Mouse (Mus musculus) erythroblast, embryonic 14.5 days (primary cell): Measurements from ENCODE around the gene Igflr1. TPM values are rescaled to one million over a fixed set of nuclear protein-coding genes. Genes with fewer than 3 reads are reported as not detected.

ENCODE experiments used
- H3K27me3 ChIP-seq: 2 replicates; pipeline ENCODE4 v1.6.1; 2012; ENCODE audit warnings: inconsistent platforms; ENCODE audit not compliant: control insufficient read depth
- H3K36me3 ChIP-seq: 2 replicates; pipeline ENCODE4 v1.6.1; 2012; ENCODE audit warnings: mild to moderate bottlenecking, inconsistent platforms; ENCODE audit not compliant: control insufficient read depth
- H3K4me1 ChIP-seq: 2 replicates; pipeline ENCODE4 v1.6.1; 2012; ENCODE audit warnings: inconsistent platforms; ENCODE audit not compliant: control insufficient read depth
- H3K4me3 ChIP-seq: replicated peaks from 2 replicates; pipeline ENCODE3; 2012; ENCODE audit warnings: moderate library complexity, mild to moderate bottlenecking, inconsistent platforms
- H3K9me3 ChIP-seq: 2 replicates; pipeline ENCODE4 v1.6.1; 2012; ENCODE audit warnings: low read length, inconsistent platforms, mixed read lengths; ENCODE audit not compliant: control insufficient read depth
- GATA1 ChIP-seq: IDR thresholded peaks from 2 replicates; pipeline ENCODE4 v1.6.1; 2012; ENCODE audit warnings: low read length, inconsistent platforms, mixed read lengths
- TAL1 ChIP-seq: IDR thresholded peaks from 3 replicates; pipeline ENCODE4 v1.6.1; 2012; ENCODE audit warnings: low read length, inconsistent platforms, mixed read lengths
- polyA plus RNA-seq: library from polyadenylated mRNA; stranded (reverse); fragments of >175 nt; gene quantifications from 2 replicates; pipeline ENCODE4 v1.2.3, GENCODE M21; 2012

The Igflr1 gene
- polyA plus RNA-seq, 1 experiment: 0.61 TPM

DNA sequence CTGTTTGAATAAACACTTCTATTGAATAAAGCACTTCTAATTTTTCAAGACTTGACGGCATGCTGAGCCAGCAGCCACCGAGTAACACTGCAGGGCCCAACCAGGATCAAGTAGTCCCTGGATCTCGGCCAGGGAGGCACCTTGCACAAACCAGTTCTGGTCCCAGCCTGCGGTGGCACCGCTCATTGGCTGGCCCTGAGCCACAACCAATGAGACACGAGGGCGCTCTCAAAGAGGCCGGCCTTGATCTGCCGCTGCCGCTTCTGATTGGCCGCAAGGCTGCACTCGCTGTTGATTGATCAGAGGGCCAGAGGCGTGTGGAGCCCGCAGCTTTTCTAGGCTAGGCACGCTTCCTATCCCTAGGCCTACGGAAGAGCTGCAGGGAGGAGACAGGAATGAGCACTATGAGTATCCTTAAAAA, 34.7 kb downstream of the Igflr1 start:
- H3K27me3 ChIP-seq: peaks cover 9% of the 10 kb centered on the region
- no peak for TF ChIP-seq GATA1
- no peak for TF ChIP-seq TAL1
- no peaks in the 10 kb centered on the region for H3K9me3 ChIP-seq
- H3K4me1 ChIP-seq: peaks cover 20% of the 10 kb centered on the region
- no peaks in the 10 kb centered on the region for H3K36me3 ChIP-seq
- peak overlapping the region; percentile 39 for H3K4me3 ChIP-seq

DNA sequence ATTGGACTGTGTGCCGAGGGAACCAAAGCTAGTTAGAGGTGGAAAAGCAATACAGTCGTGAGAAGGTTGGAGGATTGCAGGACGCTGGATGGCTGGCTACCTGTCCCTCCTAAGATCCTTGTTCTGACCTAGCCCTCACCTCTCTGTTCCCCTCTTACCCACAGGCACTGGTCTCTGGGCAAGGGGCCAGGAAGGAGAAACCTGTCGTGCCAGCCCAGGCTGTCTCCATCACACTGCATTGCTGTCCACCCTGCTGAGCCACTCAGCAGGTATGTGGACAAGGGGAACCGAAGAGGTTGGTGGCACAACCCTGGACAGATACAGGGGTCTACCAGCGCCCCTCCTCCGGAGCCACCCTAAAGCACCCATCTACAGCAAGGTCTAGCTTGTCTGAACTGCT, 35.4 kb downstream of the Igflr1 start:
- Histone ChIP-seq H3K36me3 (no peaks in the 10 kb centered on the region), H3K27me3 (peaks cover 4% of the 10 kb centered on the region; the same call in 1 of the 2 replicates), H3K9me3 (no peaks in the 10 kb centered on the region), H3K4me3 (peak overlapping the region; percentile 39), H3K4me1 (peaks cover 18% of the 10 kb centered on the region)
- TF ChIP-seq TAL1 (no peak), GATA1 (no peak)

DNA sequence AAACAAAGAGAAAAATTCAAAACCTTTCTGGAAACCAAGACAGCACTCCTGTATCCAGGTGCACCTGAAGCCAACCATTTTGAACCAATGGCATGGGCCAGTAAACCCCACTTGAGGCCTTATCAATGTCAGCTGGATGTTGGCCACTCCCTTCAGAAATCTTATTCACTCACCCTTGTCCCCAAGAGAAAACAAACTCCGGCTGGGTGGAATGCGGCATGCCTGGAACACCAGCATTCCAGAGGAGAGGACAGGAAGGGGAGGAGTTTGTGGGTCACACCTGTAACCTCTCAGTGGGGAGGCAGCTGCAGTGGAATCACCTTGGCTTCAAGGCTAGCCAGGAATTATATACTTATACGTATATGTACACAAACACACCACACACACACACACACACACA, 37.4 kb downstream of the Igflr1 start:
- TF ChIP-seq GATA1: no peak
- Histone ChIP-seq H3K4me1 (peaks cover 18% of the 10 kb centered on the region), H3K9me3 (no peaks in the 10 kb centered on the region), H3K27me3 (no peaks in the 10 kb centered on the region), H3K4me3 (no peak overlapping the region), H3K36me3 (no peaks in the 10 kb centered on the region)

DNA sequence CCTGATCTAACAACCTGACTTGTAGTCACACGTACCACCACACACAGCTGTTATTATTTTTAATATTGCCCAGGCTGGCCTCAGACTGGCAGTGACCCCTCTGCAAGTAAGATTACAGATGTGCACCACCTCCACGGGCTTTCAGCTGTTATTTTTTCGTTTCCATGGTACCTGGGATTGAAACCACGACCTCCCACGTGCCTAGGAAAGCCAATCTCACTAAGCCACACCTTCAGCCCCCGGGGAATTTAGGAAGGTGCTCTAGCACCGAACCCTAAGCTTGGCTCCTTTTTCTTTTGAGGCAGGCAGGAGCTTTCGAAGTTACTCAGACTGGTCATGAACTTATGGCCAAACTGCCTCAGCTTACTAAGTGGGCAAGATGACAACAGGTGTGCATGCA, 39.2 kb downstream of the Igflr1 start:
- TF ChIP-seq GATA1: no peak
- TF ChIP-seq TAL1: no peak
- peaks cover 18% of the 10 kb centered on the region for H3K4me1 ChIP-seq
- H3K4me3 ChIP-seq: no peak overlapping the region
- H3K9me3 ChIP-seq: no peaks in the 10 kb centered on the region
- H3K36me3 ChIP-seq: no peaks in the 10 kb centered on the region
- H3K27me3 ChIP-seq: no peaks in the 10 kb centered on the region

DNA sequence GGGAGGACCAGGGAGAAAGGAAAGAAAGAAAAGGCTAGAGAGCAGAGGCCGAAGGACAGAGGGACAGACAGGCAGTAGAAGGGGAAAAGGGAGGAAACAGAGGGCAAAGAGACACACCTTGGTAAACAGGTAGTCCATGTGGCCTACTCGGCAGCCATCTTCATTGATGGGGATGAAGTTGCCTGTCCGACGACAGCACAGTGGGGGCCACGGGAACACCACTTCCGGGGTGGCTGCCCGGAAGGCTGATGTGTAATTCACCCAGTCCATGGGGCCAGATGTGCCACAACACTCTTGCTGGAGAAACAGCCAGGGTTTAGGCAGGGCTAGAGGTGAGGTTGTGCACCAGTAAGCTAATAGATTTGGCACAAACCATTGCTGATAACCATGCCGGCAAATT, 39.7 kb downstream of the Igflr1 start:
- Histone ChIP-seq H3K36me3 (no peaks in the 10 kb centered on the region), H3K4me1 (peaks cover 14% of the 10 kb centered on the region), H3K27me3 (no peaks in the 10 kb centered on the region), H3K4me3 (no peak overlapping the region), H3K9me3 (no peaks in the 10 kb centered on the region)
- TF ChIP-seq GATA1: no peak
- no peak for TF ChIP-seq TAL1

DNA sequence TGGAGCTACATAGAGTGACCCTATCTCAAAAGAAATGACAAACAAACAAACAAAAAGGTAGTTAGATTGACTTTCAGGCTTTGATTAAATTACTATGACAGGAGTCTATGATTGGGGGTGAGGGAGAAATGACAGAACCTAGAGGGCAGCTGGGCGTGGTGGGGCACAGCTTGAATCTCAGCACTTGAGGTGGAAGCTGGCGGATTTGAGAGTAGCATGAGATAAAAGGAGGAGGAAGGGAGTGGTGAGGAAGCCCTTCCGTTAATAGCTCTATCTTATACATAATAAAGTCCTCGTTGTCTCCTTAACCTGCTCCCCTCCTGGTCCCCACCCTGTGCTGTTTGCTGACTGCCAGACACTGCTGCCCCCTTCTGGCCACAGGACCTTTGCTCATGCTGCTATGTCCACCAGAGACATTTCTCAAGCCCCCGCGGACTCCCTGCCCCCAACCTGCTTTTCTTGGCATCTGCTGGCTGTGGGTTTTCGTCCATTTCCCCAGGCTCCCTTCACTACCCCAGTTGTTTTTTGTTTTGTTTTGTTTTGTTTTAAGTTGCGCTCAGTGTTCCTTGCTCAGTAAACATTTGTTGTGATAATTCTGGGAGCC, 42.6 kb downstream of the Igflr1 start:
- Histone ChIP-seq H3K4me3 (no peak overlapping the region), H3K9me3 (no peaks in the 10 kb centered on the region), H3K27me3 (no peaks in the 10 kb centered on the region; the same call in 1 of the 2 replicates), H3K4me1 (peaks cover 2% of the 10 kb centered on the region), H3K36me3 (no peaks in the 10 kb centered on the region)
- TF ChIP-seq TAL1 (no peak), GATA1 (no peak)

DNA sequence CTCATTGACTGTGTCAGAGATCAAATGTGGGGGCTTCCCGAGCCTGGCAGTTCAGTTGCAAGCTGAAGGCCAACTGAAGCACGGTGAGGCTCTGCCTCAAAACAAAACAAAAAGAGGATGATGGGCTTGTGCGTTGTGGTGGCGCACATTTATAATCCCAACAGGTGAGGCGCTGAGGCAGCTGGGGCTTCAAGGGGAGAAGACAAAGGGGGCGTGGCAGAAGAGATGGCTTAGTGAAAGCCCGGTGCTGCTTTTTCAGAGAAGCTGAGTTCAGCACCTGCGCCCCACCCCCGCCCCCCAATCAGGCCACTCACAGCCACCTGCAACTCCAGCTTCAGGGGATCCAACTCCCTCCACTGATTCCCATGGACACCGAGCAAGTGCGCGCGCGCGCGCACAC, 43.2 kb downstream of the Igflr1 start:
- Histone ChIP-seq H3K27me3 (no peaks in the 10 kb centered on the region; the same call in 1 of the 2 replicates), H3K4me3 (no peak overlapping the region), H3K9me3 (no peaks in the 10 kb centered on the region), H3K4me1 (peaks cover 4% of the 10 kb centered on the region), H3K36me3 (no peaks in the 10 kb centered on the region)
- no peak for TF ChIP-seq TAL1
- no peak for TF ChIP-seq GATA1

DNA sequence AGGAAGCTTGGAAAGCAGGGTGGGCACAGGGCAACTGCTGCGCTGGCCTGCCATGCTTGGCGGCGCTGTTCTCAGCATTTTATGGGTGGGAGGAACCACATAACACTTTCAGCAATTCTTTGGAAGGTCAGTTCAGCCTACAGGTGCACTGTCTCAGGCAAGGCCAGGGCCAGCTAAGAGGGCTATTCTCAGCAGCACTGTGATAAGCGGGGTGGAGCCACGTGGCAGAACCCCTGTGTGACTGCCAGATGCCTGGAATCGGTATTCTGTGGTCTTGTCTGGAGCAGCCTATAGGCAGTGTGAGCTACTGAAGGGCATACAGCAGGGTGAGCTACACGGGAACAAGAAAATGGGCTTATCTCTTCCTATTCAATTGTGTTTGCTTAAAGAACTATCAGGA, 44.8 kb downstream of the Igflr1 start:
- TF ChIP-seq GATA1 (no peak), TAL1 (no peak)
- Histone ChIP-seq H3K27me3 (no peaks in the 10 kb centered on the region; the same call in 1 of the 2 replicates), H3K36me3 (no peaks in the 10 kb centered on the region), H3K4me3 (no peak overlapping the region), H3K9me3 (no peaks in the 10 kb centered on the region), H3K4me1 (peaks cover 8% of the 10 kb centered on the region)

DNA sequence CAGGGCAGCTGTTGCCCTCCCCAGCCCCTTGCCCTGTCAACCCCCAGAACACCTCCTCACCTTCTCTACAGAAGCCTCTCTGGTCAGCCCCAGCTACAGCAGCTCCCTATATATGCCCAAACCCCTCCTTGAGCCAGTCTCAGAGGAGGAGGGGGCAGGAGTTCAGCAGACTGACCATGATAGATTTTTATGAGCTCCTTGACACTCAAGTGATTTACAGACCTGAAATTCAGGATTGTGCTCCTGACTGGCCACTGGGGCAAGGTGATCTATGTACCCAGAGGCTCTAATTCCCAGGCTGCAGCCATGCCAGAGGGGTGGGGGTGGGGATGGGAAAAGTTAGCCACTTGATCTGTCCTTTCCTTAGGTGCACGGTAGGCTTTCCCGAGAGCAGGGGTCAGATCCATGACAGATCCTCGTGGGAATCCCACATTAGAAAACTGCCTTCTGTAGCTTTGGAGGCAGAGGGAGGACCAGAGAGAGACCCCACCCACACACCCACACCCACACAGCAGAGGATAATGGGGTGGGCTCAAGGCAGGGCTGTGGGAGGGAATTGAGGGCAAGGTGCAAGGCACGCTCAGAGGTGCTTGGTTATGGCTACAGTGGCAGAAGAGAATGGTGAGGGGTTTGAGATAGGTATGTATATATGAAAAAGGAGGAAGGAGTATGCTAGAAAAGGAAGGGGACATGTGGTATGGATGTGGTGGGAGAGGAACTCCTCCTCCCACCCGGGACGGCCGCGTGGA, 47.6 kb downstream of the Igflr1 start, which contains the start of gene Upk1a:
Gene Upk1a, minus strand, starts transcription at position 194 of the 749 bp plus-strand sequence.
- Histone ChIP-seq H3K9me3 (no peaks in the 10 kb centered on the region), H3K4me1 (peaks cover 15% of the 10 kb centered on the region), H3K4me3 (no peak within 1 kb of the TSS), H3K27me3 (no peaks in the 10 kb centered on the region; the same call in 1 of the 2 replicates), H3K36me3 (peaks cover 20% of the 10 kb centered on the region)
- no peak for TF ChIP-seq GATA1
- no peak for TF ChIP-seq TAL1
